Mouse (Mus musculus) thymus, postnatal 0 days (tissue): Measurements from ENCODE around the gene Eif2b4. TPM values are rescaled to one million over a fixed set of nuclear protein-coding genes. Genes with fewer than 3 reads are reported as not detected.
A peak's percentile ranks its signal among the peaks of the same experiment; 100 is the strongest.

Source experiments
- DNase-seq: peaks from one replicate; pipeline ENCODE4 v3.0.0-alpha.2; 2015; ENCODE audit warnings: low spot score
- polyA plus RNA-seq: library from polyadenylated mRNA; unstranded; fragments of >200 nt; fragmentation: Nextera tagmentation; extraction: Ambion mirVana; gene quantifications from 2 replicates; pipeline ENCODE4 v1.2.1, GENCODE M21; 2015

Eif2b4 gene
- polyA plus RNA-seq, 1 experiment from 2014 or later: 73.6 TPM

GRCm38 (mm10) chr5:31200327-31200768 lies 7.1 kb upstream of the Eif2b4 start:
- DNase-seq: no peak

- DNase-seq: no peak
These were observed 6.7 kb upstream of the Eif2b4 start for GRCm38 (mm10) chr5:31199893-31200292.

- no peak for DNase-seq
These were observed 6.2 kb upstream of the Eif2b4 start for GRCm38 (mm10) chr5:31199321-31199892.

- no peak for DNase-seq
These were observed 5.5 kb upstream of the Eif2b4 start for GRCm38 (mm10) chr5:31198616-31199320.

GRCm38 (mm10) chr5:31198170-31198569 lies 4.9 kb upstream of the Eif2b4 start:
- no peak for DNase-seq

- DNase-seq: no peak
These were observed 3.8 kb upstream of the Eif2b4 start for GRCm38 (mm10) chr5:31197072-31197471.

- DNase-seq: no peak
These were observed 3.0 kb upstream of the Eif2b4 start for GRCm38 (mm10) chr5:31196207-31196606.

- no peak for DNase-seq
These were observed 2.4 kb upstream of the Eif2b4 start for GRCm38 (mm10) chr5:31195671-31196070.

GRCm38 (mm10) chr5:31194486-31195485 lies 1.6 kb upstream of the Eif2b4 start:
- DNase-seq: no peak

GRCm38 (mm10) chr5:31193631-31194281 lies 526 bp upstream of the Eif2b4 start:
- DNase-seq: no peak

- DNase-seq: no peak
These were observed 938 bp downstream of the Eif2b4 start for GRCm38 (mm10) chr5:31192045-31192938.

- no peak for DNase-seq
These were observed 3.0 kb downstream of the Eif2b4 start for GRCm38 (mm10) chr5:31190201-31190600.

- DNase-seq: peak; percentile 48
These were observed 4.9 kb downstream of the Eif2b4 start for GRCm38 (mm10) chr5:31188223-31188840.

GRCm38 (mm10) chr5:31183678-31184077 lies 9.6 kb downstream of the Eif2b4 start:
- DNase-seq: no peak

- DNase-seq: no peak
These were observed 12.0 kb downstream of the Eif2b4 start for GRCm38 (mm10) chr5:31181183-31181770.

GRCm38 (mm10) chr5:31179766-31180630 lies 13.2 kb downstream of the Eif2b4 start, which contains the start of the genes Gm29609 and Gtf3c2:
Gene Gm29609 (minus strand): TSS chr5:31179911.
Gene Gtf3c2 (minus strand): TSS chr5:31180144.
- DNase-seq: peak; percentile 99

GRCm38 (mm10) chr5:31179301-31179765 lies 13.9 kb downstream of the Eif2b4 start:
- no peak for DNase-seq

GRCm38 (mm10) chr5:31168630-31169029 lies 24.6 kb downstream of the Eif2b4 start:
- no peak for DNase-seq
